Comparison of ENCODE assay signal across 50 mouse cellular contexts in the genomic region with DNA sequence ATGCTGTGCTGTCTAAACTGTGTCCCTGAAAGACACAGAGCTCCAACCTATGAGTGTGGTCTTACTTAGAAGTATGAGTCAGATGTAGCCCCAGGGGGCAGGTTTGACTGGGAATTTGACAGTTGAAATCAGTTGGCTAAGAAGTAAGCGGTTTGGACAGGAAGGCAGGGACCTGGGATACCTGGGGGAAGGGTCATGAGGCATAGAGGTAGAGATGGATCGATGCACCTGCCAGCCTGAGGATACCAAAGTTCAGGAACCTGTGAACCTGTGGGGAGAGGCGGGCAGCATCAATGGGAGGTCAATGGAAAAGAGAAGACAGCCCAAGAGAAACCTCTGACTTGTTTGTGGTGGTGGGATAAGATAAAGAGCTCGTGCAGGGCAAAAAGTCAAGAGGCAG. TPM values are rescaled to one million over a fixed set of nuclear protein-coding genes. Genes with fewer than 3 reads are reported as not detected.
"Had no signal": no experiment of that assay in that cellular context is flagged by ENCODE, and none has a peak within 500 bp of the region (broad histone marks: within the 10 kb centered on the region; RNA-seq: fewer than 3 reads in every experiment).

No protein-coding gene starts in this region.

- H3K27me3 ChIP-seq: intestine, embryonic 15.5 days had no signal

- H3K36me3 ChIP-seq: heart, embryonic 10.5 days; heart, embryonic 12.5 days; heart, embryonic 13.5 days; heart, embryonic 15.5 days; hindbrain, embryonic 10.5 days; hindbrain, embryonic 12.5 days; hindbrain, embryonic 13.5 days; hindbrain, embryonic 15.5 days; intestine, embryonic 15.5 days; kidney, embryonic 15.5 days had no signal

- H3K9ac ChIP-seq: heart, embryonic 12.5 days; heart, embryonic 13.5 days; heart, embryonic 15.5 days; hindbrain, embryonic 12.5 days; hindbrain, embryonic 13.5 days; hindbrain, embryonic 14.5 days; hindbrain, embryonic 15.5 days; intestine, embryonic 15.5 days; kidney, embryonic 15.5 days had no signal

- H3K4me1 ChIP-seq: heart, embryonic 12.5 days; heart, embryonic 13.5 days; heart, embryonic 15.5 days; hindbrain, embryonic 15.5 days; intestine, embryonic 15.5 days had no signal

- H3K9me3 ChIP-seq: heart, embryonic 10.5 days; heart, embryonic 12.5 days; heart, embryonic 13.5 days; heart, embryonic 15.5 days; hindbrain, embryonic 10.5 days; hindbrain, embryonic 12.5 days; hindbrain, embryonic 13.5 days; hindbrain, embryonic 15.5 days; intestine, embryonic 15.5 days; kidney, embryonic 15.5 days had no signal

- H3K4me3 ChIP-seq: heart, embryonic 10.5 days; heart, embryonic 12.5 days; heart, embryonic 13.5 days; heart, embryonic 15.5 days; hindbrain, embryonic 10.5 days; hindbrain, embryonic 12.5 days; hindbrain, embryonic 13.5 days; hindbrain, embryonic 15.5 days; intestine, embryonic 15.5 days; kidney, embryonic 15.5 days; layer of hippocampus, adult 2 months had no signal

- DNase-seq: heart, postnatal 10 days; heart, postnatal 14 days; heart, postnatal 36 days; heart, postnatal 4 days; kidney, adult 11 months; kidney, adult 18-20 months; kidney, adult 2 months; kidney, adult 8-10 months; kidney, adult 9 months; kidney, postnatal 10 days; kidney, postnatal 14 days; kidney, postnatal 25 days; kidney, postnatal 36 days; kidney, postnatal 4 days; layer of hippocampus, adult 9-11 months; layer of hippocampus, postnatal 36 days had no signal

- H3K4me2 ChIP-seq: heart, embryonic 11.5 days; heart, embryonic 12.5 days; heart, embryonic 13.5 days; heart, embryonic 15.5 days; hindbrain, embryonic 12.5 days; hindbrain, embryonic 13.5 days; hindbrain, embryonic 14.5 days; hindbrain, embryonic 15.5 days; intestine, embryonic 15.5 days; kidney, embryonic 15.5 days had no signal

- H3K27ac ChIP-seq: heart, embryonic 10.5 days; heart, embryonic 13.5 days; heart, embryonic 15.5 days; hindbrain, embryonic 10.5 days; hindbrain, embryonic 12.5 days; hindbrain, embryonic 13.5 days; hindbrain, embryonic 14.5 days; hindbrain, embryonic 15.5 days; hindbrain, postnatal 0 days; intestine, embryonic 15.5 days; kidney, embryonic 15.5 days; kidney, postnatal 0 days; layer of hippocampus, adult 2 months had no signal

- ATAC-seq: hindbrain, embryonic 16.5 days; hindbrain, postnatal 0 days; inflammation-experienced regulatory T-cells, adult 6 months; intestine, embryonic 15.5 days; intestine, embryonic 16.5 days; intestine, postnatal 0 days had no signal

RNA-seq across cellular contexts. Expression of a gene that starts 32.7 kb away (rescaled TPM):
- total RNA-seq: heart, adult 8-10 months; heart, postnatal 10 days; heart, postnatal 14 days; heart, postnatal 25 days; heart, postnatal 36 days; heart, postnatal 4 days; hematopoietic stem cell, adult 5-6 weeks; hindbrain, postnatal 0 days; layer of hippocampus, adult 18-20 months; layer of hippocampus, adult 2 months; layer of hippocampus, adult 8-10 months; layer of hippocampus, postnatal 10 days; layer of hippocampus, postnatal 14 days; layer of hippocampus, postnatal 25 days; layer of hippocampus, postnatal 36 days had no signal
- polyA plus RNA-seq: heart, embryonic 11.5 days; heart, embryonic 12.5 days; heart, embryonic 14.5 days; heart, embryonic 15.5 days; heart, embryonic 16.5 days; heart, postnatal 0 days; hindbrain, embryonic 14.5 days; hindbrain, embryonic 15.5 days; hindbrain, postnatal 0 days; inflammation-experienced regulatory T-cells, adult 6 months; intestine, embryonic 14.5 days; intestine, embryonic 16.5 days; intestine, postnatal 0 days; kidney, embryonic 14.5 days; kidney, embryonic 16.5 days; kidney, postnatal 0 days; large intestine, adult 2 months had no signal
